Mouse (Mus musculus) kidney, postnatal 4 days (tissue): ENCODE measurements around the gene Trappc10.

Source experiments
- DNase-seq, 2 experiments: peaks; one replicate each; pipeline ENCODE4 v3.0.0; 2021; ENCODE audit warnings: mixed read lengths in 2 of 2

Trappc10 gene

GRCm38 (mm10) chr10:78244438-78245224, at the start of gene Trappc10:
Gene Trappc10 (minus strand): TSS chr10:78244641.
- peak; percentile 87 to 92 for DNase-seq

GRCm38 (mm10) chr10:78293576-78293975, 49.1 kb upstream of the Trappc10 start:
- DNase-seq, result no peak

GRCm38 (mm10) chr10:78292381-78292780, 47.9 kb upstream of the Trappc10 start:
- peak in 1 of 2 experiments; percentile 55 for DNase-seq

- DNase-seq, result no peak
Observed at GRCm38 (mm10) chr10:78290730-78291535, 46.5 kb upstream of the Trappc10 start.

GRCm38 (mm10) chr10:78288896-78289295, 44.5 kb upstream of the Trappc10 start:
- no peak for DNase-seq

- no peak for DNase-seq
Observed at GRCm38 (mm10) chr10:78288135-78288534, 43.7 kb upstream of the Trappc10 start.

GRCm38 (mm10) chr10:78287465-78288132, 43.2 kb upstream of the Trappc10 start:
- peak; percentile 28 to 59 for DNase-seq

GRCm38 (mm10) chr10:78285959-78286358, 41.5 kb upstream of the Trappc10 start:
- no peak for DNase-seq

- DNase-seq, result no peak
Observed at GRCm38 (mm10) chr10:78285409-78285808, 41.0 kb upstream of the Trappc10 start.

GRCm38 (mm10) chr10:78284812-78285211, 40.4 kb upstream of the Trappc10 start:
- no peak for DNase-seq

GRCm38 (mm10) chr10:78282411-78282810, 38.0 kb upstream of the Trappc10 start:
- no peak for DNase-seq

- peak in 1 of 2 experiments; percentile 40 for DNase-seq
Observed at GRCm38 (mm10) chr10:78280486-78280885, 36.0 kb upstream of the Trappc10 start.

GRCm38 (mm10) chr10:78279210-78279609, 34.8 kb upstream of the Trappc10 start:
- peak; percentile 60 to 74 for DNase-seq

GRCm38 (mm10) chr10:78277835-78278234, 33.4 kb upstream of the Trappc10 start:
- DNase-seq, result no peak

- no peak for DNase-seq
Observed at GRCm38 (mm10) chr10:78276242-78276641, 31.8 kb upstream of the Trappc10 start.

- no peak for DNase-seq
Observed at GRCm38 (mm10) chr10:78272932-78273331, 28.5 kb upstream of the Trappc10 start.

GRCm38 (mm10) chr10:78265881-78266280, 21.4 kb upstream of the Trappc10 start:
- DNase-seq, result no peak

- DNase-seq, result no peak
Observed at GRCm38 (mm10) chr10:78264735-78265134, 20.3 kb upstream of the Trappc10 start.

- DNase-seq, result no peak
Observed at GRCm38 (mm10) chr10:78260916-78261650, 16.6 kb upstream of the Trappc10 start.

- DNase-seq, result peak; percentile 50 to 72
Observed at GRCm38 (mm10) chr10:78260322-78260721, 15.9 kb upstream of the Trappc10 start.

GRCm38 (mm10) chr10:78259702-78260101, 15.3 kb upstream of the Trappc10 start:
- no peak for DNase-seq

- DNase-seq, result no peak
Observed at GRCm38 (mm10) chr10:78259230-78259629, 14.8 kb upstream of the Trappc10 start.
